Comparison of ENCODE assay signal across 26 mouse cellular contexts in genomic region chr6:55802686-55803085, GRCm38 (mm10). TPM values are rescaled to one million over a fixed set of nuclear protein-coding genes. Genes with fewer than 3 reads are reported as not detected.
DNase-seq lines count a peak whose midpoint lies in the region; ATAC-seq lines count a peak whose summit lies in the region.
"Had no signal": no experiment of that assay in that cellular context is flagged by ENCODE, and none has a peak within 500 bp of the region (broad histone marks: within the 10 kb centered on the region; RNA-seq: fewer than 3 reads in every experiment).

No protein-coding gene starts in this region.

- no peaks in the 10 kb centered on the region for H3K27me3 ChIP-seq in forebrain, embryonic 15.5 days
- H3K27me3 ChIP-seq in forebrain, embryonic 10.5 days (ENCODE audit: poor library complexity, severe bottlenecking), result no peaks in the 10 kb centered on the region
- H3K27me3 ChIP-seq in forebrain, embryonic 16.5 days (replicated peaks; ENCODE audit: control insufficient read depth, insufficient read depth, low read length), result no peaks in the 10 kb centered on the region
- H3K27me3 ChIP-seq in limb, embryonic 15.5 days, result no peaks in the 10 kb centered on the region
- H3K27me3 ChIP-seq in heart, embryonic 10.5 days (ENCODE audit: insufficient read depth, poor library complexity, severe bottlenecking), result no peaks in the 10 kb centered on the region
- H3K27me3 ChIP-seq: CH12.LX; embryonic facial prominence, embryonic 15.5 days had no signal

- WGBS in forebrain, embryonic 15.5 days, result 68% methylated on average over 1 of the region's 1 CpGs
- WGBS in forebrain, embryonic 10.5 days, result 72% methylated on average over 1 of the region's 1 CpGs
- 68% methylated on average over 1 of the region's 1 CpGs for WGBS in forebrain, embryonic 16.5 days
- WGBS in limb, embryonic 15.5 days, result 47% methylated on average over 1 of the region's 1 CpGs
- WGBS in heart, embryonic 10.5 days, result 67% methylated on average over 1 of the region's 1 CpGs

- ATAC-seq in forebrain, embryonic 15.5 days (replicated peaks), result no peak
- ATAC-seq in common myeloid progenitor, adult 5-6 weeks (replicated peaks; ENCODE audit: low read depth, poor library complexity, severe bottlenecking), result peak; percentile 79
- no peak for ATAC-seq in forebrain, embryonic 16.5 days
- no peak for ATAC-seq in limb, embryonic 15.5 days (ENCODE audit: insufficient number of reproducible peaks, low FRiP score, low TSS enrichment, low read depth)
- ATAC-seq: activated CD4-positive, CD25-positive, alpha-beta regulatory T cell, adult 4 months; hindbrain, postnatal 0 days; Patski had no signal

- H3K36me3 ChIP-seq in forebrain, embryonic 15.5 days, result no peaks in the 10 kb centered on the region
- H3K36me3 ChIP-seq in forebrain, embryonic 10.5 days (replicated peaks), result no peaks in the 10 kb centered on the region
- H3K36me3 ChIP-seq in forebrain, embryonic 16.5 days (ENCODE audit: control insufficient read depth, insufficient read depth), result no peaks in the 10 kb centered on the region
- H3K36me3 ChIP-seq in limb, embryonic 15.5 days, result no peaks in the 10 kb centered on the region
- no peaks in the 10 kb centered on the region for H3K36me3 ChIP-seq in heart, embryonic 10.5 days
- H3K36me3 ChIP-seq: embryonic facial prominence, embryonic 15.5 days; hindbrain, embryonic 13.5 days had no signal

- no peak overlapping the region for H3K4me2 ChIP-seq in forebrain, embryonic 15.5 days (replicated peaks)
- H3K4me2 ChIP-seq in forebrain, embryonic 16.5 days (ENCODE audit: low read length), result peak overlapping the region; percentile 29; the same call in 1 of the 2 replicates
- no peak overlapping the region for H3K4me2 ChIP-seq in limb, embryonic 15.5 days
- H3K4me2 ChIP-seq: embryonic facial prominence, embryonic 15.5 days; hindbrain, embryonic 13.5 days had no signal

- no peaks in the 10 kb centered on the region for H3K9me3 ChIP-seq in forebrain, embryonic 15.5 days
- H3K9me3 ChIP-seq in forebrain, embryonic 10.5 days, result no peaks in the 10 kb centered on the region
- H3K9me3 ChIP-seq in forebrain, embryonic 16.5 days (ENCODE audit: control insufficient read depth, low read length), result no peaks in the 10 kb centered on the region
- H3K9me3 ChIP-seq in limb, embryonic 15.5 days, result no peaks in the 10 kb centered on the region
- no peaks in the 10 kb centered on the region for H3K9me3 ChIP-seq in heart, embryonic 10.5 days
- H3K9me3 ChIP-seq: embryonic facial prominence, embryonic 15.5 days; hindbrain, embryonic 13.5 days had no signal

- DNase-seq in forebrain, embryonic 10.5 days (ENCODE audit: extremely low spot score, low spot score), result no peak
- DNase-seq in heart, embryonic 10.5 days (ENCODE audit: low spot score), result no peak
- DNase-seq in thymus, postnatal 0 days (ENCODE audit: low spot score), result no peak
- DNase-seq: cerebellum, adult 18-20 months; cerebellum, adult 9-11 months; cerebellum, postnatal 36 days; embryo, embryonic 11 days; gastrocnemius, adult 2 months; gastrocnemius, postnatal 25 days; heart, postnatal 4 days had no signal

- H3K4me3 ChIP-seq in forebrain, embryonic 15.5 days, result no peak overlapping the region
- H3K4me3 ChIP-seq in forebrain, embryonic 10.5 days, result no peak overlapping the region
- no peak overlapping the region for H3K4me3 ChIP-seq in forebrain, embryonic 16.5 days (replicated peaks; ENCODE audit: low read length)
- no peak overlapping the region for H3K4me3 ChIP-seq in limb, embryonic 15.5 days
- H3K4me3 ChIP-seq in heart, embryonic 10.5 days, result no peak overlapping the region
- H3K4me3 ChIP-seq: embryonic facial prominence, embryonic 15.5 days; erythroblast, embryonic 14.5 days; gastrocnemius, adult 2 months; hindbrain, embryonic 13.5 days had no signal

- H3K4me1 ChIP-seq in forebrain, embryonic 15.5 days, result peaks cover 26% of the 10 kb centered on the region
- H3K4me1 ChIP-seq in forebrain, embryonic 10.5 days, result peaks cover 7% of the 10 kb centered on the region
- peaks cover 18% of the 10 kb centered on the region for H3K4me1 ChIP-seq in forebrain, embryonic 16.5 days (replicated peaks; ENCODE audit: control insufficient read depth, insufficient read depth, low read length)
- peaks cover 9% of the 10 kb centered on the region; the same call in 1 of the 2 replicates for H3K4me1 ChIP-seq in limb, embryonic 15.5 days
- no peaks in the 10 kb centered on the region for H3K4me1 ChIP-seq in heart, embryonic 10.5 days

- H3K9ac ChIP-seq in forebrain, embryonic 15.5 days (replicated peaks), result no peak overlapping the region
- peak overlapping the region; percentile 39; the same call in 1 of the 2 replicates for H3K9ac ChIP-seq in forebrain, embryonic 16.5 days (replicated peaks; ENCODE audit: low read depth, low read length)
- no peak overlapping the region for H3K9ac ChIP-seq in limb, embryonic 15.5 days
- H3K9ac ChIP-seq: embryonic facial prominence, embryonic 15.5 days; hindbrain, embryonic 13.5 days had no signal

- H3K27ac ChIP-seq in forebrain, embryonic 15.5 days (replicated peaks), result peak overlapping the region; percentile 87
- no peak overlapping the region for H3K27ac ChIP-seq in forebrain, embryonic 10.5 days
- peak overlapping the region; percentile 95 for H3K27ac ChIP-seq in forebrain, embryonic 16.5 days (ENCODE audit: low read length)
- 0 out of 2 replicates have a peak overlapping the region, but pooled peaks have one; percentile 30 for H3K27ac ChIP-seq in limb, embryonic 15.5 days
- H3K27ac ChIP-seq in heart, embryonic 10.5 days, result no peak overlapping the region
- H3K27ac ChIP-seq: embryonic facial prominence, embryonic 15.5 days; gastrocnemius, adult 2 months; hindbrain, embryonic 13.5 days; hindbrain, postnatal 0 days had no signal

RNA-seq across cellular contexts. Expression of gene Itprid1, which starts 34.0 kb away (rescaled TPM):
- polyA plus RNA-seq in forebrain, embryonic 15.5 days (2015; fragmentation: Nextera tagmentation; extraction: Ambion mirVana), result 2.2 and 2.8 TPM in 2 replicates
- not detected in 2 replicates for polyA plus RNA-seq in forebrain, embryonic 10.5 days (2016; fragmentation: Nextera tagmentation; extraction: Ambion mirVana)
- not detected in 2 replicates for total RNA-seq in common myeloid progenitor, adult 5-6 weeks (2017)
- 2.9 and 3.1 TPM in 2 replicates for polyA plus RNA-seq in forebrain, embryonic 16.5 days (2015; fragmentation: Nextera tagmentation; extraction: Ambion mirVana)
- 0.17 and 0.22 TPM in 2 replicates for polyA plus RNA-seq in limb, embryonic 15.5 days (2015; fragmentation: Nextera tagmentation; extraction: Ambion mirVana)
- not detected in 2 replicates for polyA plus RNA-seq in heart, embryonic 10.5 days (2016; fragmentation: Nextera tagmentation; extraction: Ambion mirVana)
- polyA plus RNA-seq in thymus, postnatal 0 days (2015; fragmentation: Nextera tagmentation; extraction: Ambion mirVana), result 0.05 TPM in 1 of 2 replicates, not detected in the other
- total RNA-seq: adrenal gland, adult 18-20 months; gastrocnemius, adult 2 months; gastrocnemius, postnatal 25 days; granulocyte monocyte progenitor cell, adult 5-6 weeks; heart, postnatal 10 days; heart, postnatal 4 days; hindbrain, postnatal 0 days had no signal
- polyA plus RNA-seq: activated CD4-positive, CD25-positive, alpha-beta regulatory T cell, adult 4 months; erythroblast, embryonic 14.5 days; heart, embryonic 14.5 days; intestine, embryonic 14.5 days; Patski had no signal

Comparison
In these comparisons a context has a peak if more than half of its experiments do, and no peak if none do; other contexts are left out.
1. H3K27ac ChIP-seq: peak in forebrain, embryonic 15.5 days (single experiment), forebrain, embryonic 16.5 days (single experiment) and limb, embryonic 15.5 days (single experiment); none in forebrain, embryonic 10.5 days (single experiment) and heart, embryonic 10.5 days (single experiment).